Mouse (Mus musculus) hindbrain, embryonic 12.5 days (tissue): ENCODE results near the gene Apoc3. TPM values are rescaled to one million over a fixed set of nuclear protein-coding genes. Genes with fewer than 3 reads are reported as not detected.

Experiments used
- ATAC-seq: fragments of 200-750 bp; cut with Nextera tagmentation; 2 replicates; pipeline ENCODE4 v1.8.0; 2017; ENCODE audit warnings: moderate TSS enrichment; ENCODE audit not compliant: low FRiP score
- H3K27ac ChIP-seq: fragments of 300-500 bp; sonication (generic); 2 replicates; pipeline ENCODE4 v1.5.1; 2016; ENCODE audit warnings: mild to moderate bottlenecking
- H3K27me3 ChIP-seq: fragments of 300-500 bp; sonication (generic); 2 replicates; pipeline ENCODE4 v1.6.1; 2016; ENCODE audit warnings: mild to moderate bottlenecking
- H3K36me3 ChIP-seq: fragments of 300-500 bp; sonication (generic); 2 replicates; pipeline ENCODE4 v1.6.1; 2016; ENCODE audit warnings: mild to moderate bottlenecking
- H3K4me1 ChIP-seq: fragments of 300-500 bp; sonication (generic); 2 replicates; pipeline ENCODE4 v1.6.1; 2016
- H3K4me2 ChIP-seq: fragments of 300-500 bp; sonication (generic); replicated peaks from 2 replicates; pipeline ENCODE4 v1.6.1; 2016; ENCODE audit warnings: mild to moderate bottlenecking
- H3K4me3 ChIP-seq: fragments of 300-500 bp; sonication (generic); 2 replicates; pipeline ENCODE4 v1.5.1; 2016; ENCODE audit warnings: mild to moderate bottlenecking
- H3K9ac ChIP-seq: fragments of 300-500 bp; sonication (generic); 2 replicates; pipeline ENCODE4 v1.6.1; 2016; ENCODE audit warnings: mild to moderate bottlenecking, moderate library complexity
- H3K9me3 ChIP-seq: fragments of 300-500 bp; sonication (generic); replicated peaks from 2 replicates; pipeline ENCODE4 v1.6.1; 2016; ENCODE audit warnings: mild to moderate bottlenecking
- WGBS: fragments of 180-500 bp; shearing (Covaris S2); methylation state at CpG from one replicate; pipeline ENCODE4 v1.1.7; 2016; 5-methylcytosine and 5-hydroxymethylcytosine counted together
- polyA plus RNA-seq: library from polyadenylated mRNA; unstranded; fragments of >200 nt; fragmentation: Nextera tagmentation; extraction: Ambion mirVana; gene quantifications from 2 replicates; pipeline ENCODE4 v1.2.1, GENCODE M21; 2016

Gene Apoc3
- polyA plus RNA-seq, 1 experiment from 2014 or later = not detected

GRCm38 (mm10) chr9:46186387-46186786 is 49.0 kb downstream of the Apoc3 start:
- H3K27ac ChIP-seq = no peak overlapping the region
- H3K4me3 ChIP-seq = no peak overlapping the region
- H3K27me3 ChIP-seq = no peaks in the 10 kb centered on the region
- H3K36me3 ChIP-seq = no peaks in the 10 kb centered on the region
- H3K4me1 ChIP-seq = 0 out of 2 replicates have a peak, but pooled peaks cover 3% of the 10 kb centered on the region
- no peak for ATAC-seq
- H3K9me3 ChIP-seq = no peaks in the 10 kb centered on the region
- H3K4me2 ChIP-seq = no peak overlapping the region
- WGBS = 74% methylated on average over 1 of the region's 1 CpGs
- H3K9ac ChIP-seq = no peak overlapping the region

- H3K4me3 ChIP-seq = no peak overlapping the region
- no peaks in the 10 kb centered on the region for H3K36me3 ChIP-seq
- H3K4me2 ChIP-seq = no peak overlapping the region
- H3K27me3 ChIP-seq = no peaks in the 10 kb centered on the region
- H3K27ac ChIP-seq = no peak overlapping the region
- WGBS = 56% methylated on average over 2 of the region's 2 CpGs
- H3K9ac ChIP-seq = no peak overlapping the region
- H3K4me1 ChIP-seq = 0 out of 2 replicates have a peak, but pooled peaks cover 3% of the 10 kb centered on the region
- H3K9me3 ChIP-seq = no peaks in the 10 kb centered on the region
- no peak for ATAC-seq
Measured at GRCm38 (mm10) chr9:46185191-46185590, 50.2 kb downstream of the Apoc3 start.

DNA sequence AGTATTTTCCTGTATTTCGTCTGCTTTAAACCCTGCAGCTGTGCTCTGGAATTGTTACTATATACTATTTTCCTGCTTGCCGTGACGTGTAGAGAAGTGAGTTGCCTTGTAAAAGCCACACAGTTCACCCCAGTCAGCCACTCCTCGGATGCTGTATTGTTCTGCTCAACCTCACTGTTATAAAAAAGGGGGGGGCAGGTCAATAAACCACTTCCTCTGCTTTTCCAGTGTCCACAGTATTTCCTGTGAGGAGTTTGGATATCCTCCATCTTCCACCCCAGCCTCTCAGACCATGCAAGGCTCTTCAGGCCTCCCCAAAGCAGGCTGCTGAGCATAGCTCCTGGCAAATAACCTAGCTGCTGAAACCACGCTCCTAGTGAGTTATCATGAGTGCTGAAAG is 50.9 kb downstream of the Apoc3 start:
- 87% methylated on average over 5 of the region's 5 CpGs for WGBS
- Histone ChIP-seq H3K9ac (no peak overlapping the region), H3K36me3 (no peaks in the 10 kb centered on the region), H3K9me3 (no peaks in the 10 kb centered on the region), H3K27me3 (no peaks in the 10 kb centered on the region), H3K4me3 (no peak overlapping the region), H3K4me1 (0 out of 2 replicates have a peak, but pooled peaks cover 3% of the 10 kb centered on the region), H3K4me2 (no peak overlapping the region), H3K27ac (no peak overlapping the region)
- ATAC-seq = no peak

Other genes starting within 250 kb of the Apoc3 start
- gene Pafah1b2, start 222.9 kb downstream of the Apoc3 start, polyA plus RNA-seq = 290 and 303 TPM in 2 replicates
- gene Sik3, start 222.8 kb downstream of the Apoc3 start, polyA plus RNA-seq = 13.9 and 14.7 TPM in 2 replicates
- gene Apoa1, start 7.1 kb downstream of the Apoc3 start, polyA plus RNA-seq = 1.7 and 1.8 TPM in 2 replicates
- gene Apoa4, start 5.1 kb upstream of the Apoc3 start, polyA plus RNA-seq = not detected in 2 replicates
- gene Apoa5, start 33.0 kb upstream of the Apoc3 start, polyA plus RNA-seq = 0.19 TPM in 1 of 2 replicates, not detected in the other
- gene Zpr1, start 37.4 kb upstream of the Apoc3 start, polyA plus RNA-seq = 55.0 and 59.8 TPM in 2 replicates
- 22.5 and 23.5 TPM in 2 replicates for gene Bud13, start 47.4 kb upstream of the Apoc3 start, polyA plus RNA-seq
- not detected in 2 replicates for gene 4931429L15Rik, start 84.3 kb upstream of the Apoc3 start, polyA plus RNA-seq